Mouse (Mus musculus) stomach, postnatal 0 days (tissue): ENCODE data around the gene Acoxl.

Source experiments
- CTCF ChIP-seq: IDR thresholded peaks from 2 replicates; pipeline ENCODE4 v1.5.1; 2016; ENCODE audit warnings: antibody characterized with exemption, low read depth, mild to moderate bottlenecking, moderate library complexity
- EP300 ChIP-seq: optimal IDR thresholded peaks from 2 replicates; pipeline ENCODE3; 2016; ENCODE audit warnings: antibody characterized with exemption

DNA sequence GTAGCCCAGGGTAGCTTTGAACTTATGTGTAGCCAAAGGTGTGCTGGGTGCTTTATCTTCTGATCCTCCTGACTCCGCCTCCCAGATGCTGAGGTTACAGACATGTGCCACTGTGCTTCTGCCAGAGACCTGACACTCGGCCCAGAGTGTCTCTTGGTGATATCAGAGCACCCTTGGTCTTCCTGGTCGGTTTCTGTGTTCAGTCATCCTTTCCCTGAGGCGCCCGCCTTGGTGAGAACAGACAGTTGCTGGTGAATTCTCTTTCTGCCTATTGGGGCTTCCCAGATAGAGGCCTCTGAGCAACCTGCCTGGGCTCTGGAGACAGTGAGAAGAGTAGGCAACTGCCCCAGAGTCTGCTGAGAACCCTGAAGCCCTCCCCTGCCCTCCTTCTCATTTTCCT is 294.0 kb downstream of the Acoxl start:
- no peak for TF ChIP-seq CTCF
- no peak for TF ChIP-seq EP300
